Mouse (Mus musculus) MEL (cell line): ENCODE measurements around the gene Siae. TPM values are rescaled to one million over a fixed set of nuclear protein-coding genes. Genes with fewer than 3 reads are reported as not detected.
A peak's percentile ranks its signal among the peaks of the same experiment; 100 is the strongest.

Experiments
- DNase-seq: peaks from one replicate; pipeline ENCODE4 v3.0.0; 2011; ENCODE audit warnings: low read depth, low spot score
- H3K27ac ChIP-seq: 2 replicates; pipeline ENCODE4 v1.5.1; 2012; ENCODE audit warnings: low read depth, mild to moderate bottlenecking, control low read depth, low read length, moderate library complexity; ENCODE audit not compliant: control insufficient read depth
- H3K27me3 ChIP-seq, 2 experiments: fragments of 150-350 bp in 1 of 2; sonication (generic) in 1 of 2; 2 replicates each; pipeline ENCODE4 v1.6.1; 2012; ENCODE audit warnings: low read length in 2 of 2, mild to moderate bottlenecking in 2 of 2, improper control_type of control experiment in 1 of 2, moderate library complexity in 1 of 2; ENCODE audit not compliant: insufficient read depth in 2 of 2, control insufficient read depth in 1 of 2
- H3K36me3 ChIP-seq, 2 experiments: 2 replicates each; pipeline ENCODE4 v1.6.1; 2012 to 2014; ENCODE audit warnings: low read length in 2 of 2, improper control_type of control experiment in 1 of 2, inconsistent platforms in 1 of 2, mild to moderate bottlenecking in 1 of 2; ENCODE audit not compliant: insufficient read depth in 2 of 2, control insufficient read depth in 1 of 2
- H3K4me1 ChIP-seq, 2 experiments: fragments of 150-350 bp in 1 of 2; sonication (generic) in 1 of 2; 2 replicates each; pipeline ENCODE4 v1.6.1; 2012; ENCODE audit warnings: low read length in 2 of 2, improper control_type of control experiment in 1 of 2, mild to moderate bottlenecking in 1 of 2; ENCODE audit not compliant: insufficient read depth in 2 of 2, control insufficient read depth in 1 of 2
- H3K4me3 ChIP-seq, 2 experiments: fragments of 150-350 bp in 1 of 2; sonication (generic) in 1 of 2; 2 replicates each; pipeline ENCODE4 v1.5.1; 2012; ENCODE audit warnings: low read depth in 2 of 2, low read length in 2 of 2, mild to moderate bottlenecking in 2 of 2, moderate library complexity in 2 of 2, control low read depth in 1 of 2, improper control_type of control experiment in 1 of 2; ENCODE audit not compliant: control insufficient read depth in 1 of 2, insufficient read depth in 1 of 2
- H3K79me2 ChIP-seq: 2 replicates; pipeline ENCODE4 v1.6.1; 2012; ENCODE audit warnings: mild to moderate bottlenecking, low read length, moderate library complexity; ENCODE audit not compliant: control insufficient read depth, poor library complexity, insufficient read depth
- H3K9ac ChIP-seq: 2 replicates; pipeline ENCODE4 v1.6.1; 2012; ENCODE audit warnings: low read depth, mild to moderate bottlenecking, control low read depth, low read length, moderate library complexity; ENCODE audit not compliant: control insufficient read depth, poor library complexity, severe bottlenecking
- H3K9me3 ChIP-seq: fragments of 150-350 bp; sonication (generic); replicated peaks from 2 replicates; pipeline ENCODE4 v1.6.1; 2012; ENCODE audit warnings: mild to moderate bottlenecking, low read length, improper control_type of control experiment, moderate library complexity; ENCODE audit not compliant: insufficient read depth
- BHLHE40 ChIP-seq: IDR thresholded peaks from 2 replicates; pipeline ENCODE4 v1.6.1; 2012; ENCODE audit warnings: low read depth, mild to moderate bottlenecking, inconsistent platforms, low read length, improper control_type of control experiment, borderline replicate concordance
- EP300 ChIP-seq, 2 experiments: IDR thresholded peaks; 2 replicates each; pipeline ENCODE4 v1.6.1; 2011; ENCODE audit warnings: improper control_type of control experiment in 2 of 2, low read length in 2 of 2, low read depth in 1 of 2, mild to moderate bottlenecking in 1 of 2
- GATA1 ChIP-seq: IDR thresholded peaks from 2 replicates; pipeline ENCODE4 v1.6.1; 2011; ENCODE audit warnings: low read depth, low read length, improper control_type of control experiment
- NELFE ChIP-seq: IDR thresholded peaks from 2 replicates; pipeline ENCODE4 v1.6.1; 2011; ENCODE audit warnings: low read depth, low read length, improper control_type of control experiment
- POLR2AphosphoS5 ChIP-seq: IDR thresholded peaks from 2 replicates; pipeline ENCODE4 v1.6.1; 2012; ENCODE audit warnings: low read depth, borderline replicate concordance, mild to moderate bottlenecking, inconsistent platforms, low read length, moderate library complexity, mixed read lengths
- RAD21 ChIP-seq: IDR thresholded peaks from 2 replicates; pipeline ENCODE4 v1.6.1; 2011; ENCODE audit warnings: mild to moderate bottlenecking, low read depth, low read length, improper control_type of control experiment
- TAL1 ChIP-seq: IDR thresholded peaks from 2 replicates; pipeline ENCODE4 v1.6.1; 2012; ENCODE audit warnings: mild to moderate bottlenecking, inconsistent platforms, low read length, moderate library complexity, mixed read lengths
- TCF12 ChIP-seq: IDR thresholded peaks from 2 replicates; pipeline ENCODE4 v1.6.1; 2014; ENCODE audit warnings: low read depth, mild to moderate bottlenecking, inconsistent platforms, low read length, improper control_type of control experiment, moderate library complexity
- UBTF ChIP-seq: IDR thresholded peaks from 2 replicates; pipeline ENCODE4 v1.6.1; 2012; ENCODE audit warnings: low read depth, mild to moderate bottlenecking, inconsistent platforms, low read length, improper control_type of control experiment, moderate library complexity, borderline replicate concordance; ENCODE audit not compliant: insufficient read depth
- USF1 ChIP-seq: IDR thresholded peaks from 2 replicates; pipeline ENCODE4 v1.6.1; 2014; ENCODE audit warnings: low read depth, mild to moderate bottlenecking, inconsistent platforms, low read length, improper control_type of control experiment, moderate library complexity
- ZNF384 ChIP-seq: IDR thresholded peaks from 2 replicates; pipeline ENCODE4 v1.6.1; 2012; ENCODE audit warnings: low read depth, mild to moderate bottlenecking, inconsistent platforms, low read length, improper control_type of control experiment
- polyA plus RNA-seq, 2 experiments: library from polyadenylated mRNA; stranded (reverse) in 1 of 2; unstranded in 1 of 2; fragments of >175 nt in 1 of 2; fragments of >200 nt in 1 of 2; gene quantifications; 2 replicates each; pipeline versions ENCODE4 v1.2.1 to v1.2.4; 2012; ENCODE audit warnings: low replicate concordance in 2 of 2, low read depth in 1 of 2; ENCODE audit not compliant: insufficient read length in 2 of 2, insufficient read depth in 1 of 2, missing spikeins in 1 of 2
- total RNA-seq: library from RNA; depleted of rRNA; stranded (reverse); fragments of 300-350 nt; gene quantifications from 2 replicates; pipeline ENCODE4 v1.2.3, GENCODE M21; 2012

Siae gene
- total and polyA plus RNA-seq, 3 experiments: 4.9 to 9.2 TPM; not detected in 1

DNA sequence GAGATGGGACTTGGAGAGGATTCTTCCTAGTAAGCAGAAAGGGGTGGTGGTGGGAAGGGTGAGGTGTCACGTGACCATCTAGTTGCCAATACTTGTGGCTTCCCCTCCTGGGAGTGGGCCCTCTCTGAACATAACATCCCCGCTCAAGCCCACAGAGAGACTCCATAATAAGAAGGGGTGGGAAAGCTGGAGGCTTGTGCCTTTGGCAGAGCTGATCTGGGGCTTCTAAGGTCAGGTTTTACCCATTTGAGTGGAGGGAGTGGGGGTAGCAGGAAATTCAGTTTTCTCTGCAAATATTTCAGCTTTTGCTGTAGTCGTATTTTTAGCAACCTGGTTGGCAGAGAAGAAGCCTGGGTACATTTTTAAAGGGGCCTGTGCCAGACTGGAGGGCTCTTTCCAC is 868 bp downstream of the Siae start:
- H3K9ac ChIP-seq: no peak overlapping the region
- no peaks in the 10 kb centered on the region for H3K27me3 ChIP-seq
- H3K4me1 ChIP-seq: peaks cover 6 to 33% of the 10 kb centered on the region in 2 experiments
- no peak overlapping the region for H3K27ac ChIP-seq
- peaks cover 0 to 24% of the 10 kb centered on the region in 2 experiments; a peak in 2 of 4 replicates for H3K36me3 ChIP-seq
- TF ChIP-seq USF1 (0 out of 2 replicates have a peak, but pooled peaks have one; percentile 15), POLR2AphosphoS5 (no peak)
- no peak for DNase-seq
- H3K9me3 ChIP-seq: no peaks in the 10 kb centered on the region
- H3K4me3 ChIP-seq: no peak overlapping the region
- H3K79me2 ChIP-seq: no peaks in the 10 kb centered on the region

DNA sequence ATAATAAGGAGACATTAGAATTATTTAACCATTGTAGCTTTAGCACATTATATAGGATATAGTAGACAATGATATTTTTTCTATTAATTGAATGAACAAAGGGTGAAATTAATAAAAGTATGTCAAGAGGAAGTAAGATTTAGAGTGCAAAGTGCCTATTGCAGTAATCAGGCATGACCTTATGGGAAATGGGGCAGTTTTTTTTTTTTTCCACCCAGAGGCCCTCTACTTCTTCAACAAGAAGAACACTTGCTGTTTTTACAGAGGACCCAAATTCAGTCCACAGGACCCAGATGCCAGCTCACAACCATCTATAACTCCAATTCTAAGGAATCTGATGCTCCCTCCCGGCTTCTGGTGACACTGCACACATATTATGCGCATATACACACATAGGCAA is 5.1 kb downstream of the Siae start:
- Histone ChIP-seq H3K9me3 (no peaks in the 10 kb centered on the region), H3K36me3 (peaks cover 0 to 21% of the 10 kb centered on the region in 2 experiments; a peak in 2 of 4 replicates), H3K79me2 (no peaks in the 10 kb centered on the region), H3K27me3 (no peaks in the 10 kb centered on the region), H3K4me1 (peaks cover 4 to 16% of the 10 kb centered on the region in 2 experiments)
- TF ChIP-seq BHLHE40: no peak
- TF ChIP-seq NELFE: no peak
- TF ChIP-seq RAD21: no peak
- peak; percentile 42 for TF ChIP-seq TAL1
- peak in 1 of 2 experiments; percentile 57; a peak in 1 of 4 replicates for TF ChIP-seq EP300 (IDR thresholded peaks at IDR 0.05; ENCODE audit: low read depth in 1 of 2, low read length in 2 of 2)
- TF ChIP-seq ZNF384: peak; percentile 88
- TF ChIP-seq, all 39 proteins: peak for 3
- Histone ChIP-seq H3K4me3 (no peak overlapping the region), H3K9ac (no peak overlapping the region), H3K27ac (no peak overlapping the region)
- peak; percentile 58 for DNase-seq

DNA sequence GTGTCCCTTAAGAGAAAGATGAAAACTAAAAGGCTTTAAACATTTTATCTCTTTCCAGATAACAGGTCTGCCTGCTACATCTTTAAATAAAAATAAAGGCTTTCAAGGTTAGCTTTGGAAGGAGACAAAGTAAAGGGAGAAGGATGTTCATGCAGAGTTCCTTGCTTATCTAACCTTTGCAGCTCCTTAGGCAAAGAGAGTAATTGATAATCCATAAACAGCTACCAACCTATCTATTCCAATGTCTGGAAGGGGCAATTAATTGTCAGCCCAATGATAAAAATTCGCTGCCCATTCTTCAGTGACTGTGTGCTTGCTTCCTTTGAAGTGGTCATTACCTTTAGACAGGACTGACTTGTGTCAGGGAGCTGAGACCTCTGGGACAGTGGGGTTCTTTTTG is 8.3 kb downstream of the Siae start:
- H3K36me3 ChIP-seq: peaks cover 0 to 40% of the 10 kb centered on the region in 2 experiments; a peak in 2 of 4 replicates
- H3K9ac ChIP-seq: no peak overlapping the region
- peaks cover 19 to 37% of the 10 kb centered on the region in 2 experiments for H3K4me1 ChIP-seq
- H3K4me3 ChIP-seq: no peak overlapping the region
- peak; percentile 18 for DNase-seq
- peak; percentile 68 for TF ChIP-seq TCF12
- TF ChIP-seq GATA1: peak; percentile 70
- no peak for TF ChIP-seq UBTF
- TF ChIP-seq TAL1: peak; percentile 72
- peak; percentile 78 to 82 for TF ChIP-seq EP300 (IDR thresholded peaks at IDR 0.05; ENCODE audit: low read depth in 1 of 2, low read length in 2 of 2)
- no peaks in the 10 kb centered on the region for H3K9me3 ChIP-seq
- H3K27ac ChIP-seq: no peak overlapping the region
- H3K27me3 ChIP-seq: no peaks in the 10 kb centered on the region
- H3K79me2 ChIP-seq: no peaks in the 10 kb centered on the region
